Mouse (Mus musculus) layer of hippocampus, postnatal 10 days (tissue): Measurements from ENCODE around the gene Chrd. TPM values are rescaled to one million over a fixed set of nuclear protein-coding genes. Genes with fewer than 3 reads are reported as not detected.

Experiments used
- DNase-seq, 2 experiments: peaks; one replicate each; pipeline ENCODE4 v3.0.0; 2021; ENCODE audit warnings: low spot score in 2 of 2
- total RNA-seq, 2 experiments: library from RNA; stranded (reverse); gene quantifications; 2 replicates each; pipeline ENCODE4 v1.2.3; 2021

The Chrd gene
- total RNA-seq, 2 experiments from 2014 or later, result 25.1 TPM

GRCm38 (mm10) chr16:20731688-20732087, 1.2 kb upstream of the Chrd start:
- DNase-seq, result peak in 1 of 2 experiments; percentile 17

- peak; percentile 50 to 65 for DNase-seq
Measured at GRCm38 (mm10) chr16:20732251-20732924, 539 bp upstream of the Chrd start.

GRCm38 (mm10) chr16:20733731-20734730, 1.1 kb downstream of the Chrd start, which contains the start of gene Thpo:
Thpo (minus strand) TSS chr16:20734511.
- DNase-seq, result no peak

- no peak for DNase-seq
Measured at GRCm38 (mm10) chr16:20735651-20736050, 2.7 kb downstream of the Chrd start.

GRCm38 (mm10) chr16:20736168-20736567, 3.2 kb downstream of the Chrd start:
- DNase-seq, result no peak

DNA sequence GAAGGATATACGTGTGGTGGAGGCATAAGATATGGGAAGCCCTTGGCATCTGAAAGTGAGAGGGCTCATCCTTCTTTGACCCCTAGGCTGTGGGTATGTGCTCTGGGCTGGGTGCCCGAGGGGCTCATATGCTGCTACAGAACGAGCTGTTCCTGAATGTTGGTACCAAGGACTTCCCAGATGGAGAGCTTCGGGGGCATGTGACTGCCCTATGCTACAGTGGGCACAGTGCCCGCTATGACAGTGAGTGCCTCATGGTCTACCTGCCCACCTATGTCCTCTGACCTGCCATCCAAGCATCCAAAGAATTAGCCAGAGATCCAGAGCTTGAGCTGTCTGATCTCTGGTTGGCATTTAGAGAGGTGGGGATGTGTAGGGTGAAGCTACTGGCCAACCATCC, 3.9 kb downstream of the Chrd start:
- no peak for DNase-seq

- DNase-seq, result no peak
Measured at GRCm38 (mm10) chr16:20739845-20740244, 6.9 kb downstream of the Chrd start.

DNA sequence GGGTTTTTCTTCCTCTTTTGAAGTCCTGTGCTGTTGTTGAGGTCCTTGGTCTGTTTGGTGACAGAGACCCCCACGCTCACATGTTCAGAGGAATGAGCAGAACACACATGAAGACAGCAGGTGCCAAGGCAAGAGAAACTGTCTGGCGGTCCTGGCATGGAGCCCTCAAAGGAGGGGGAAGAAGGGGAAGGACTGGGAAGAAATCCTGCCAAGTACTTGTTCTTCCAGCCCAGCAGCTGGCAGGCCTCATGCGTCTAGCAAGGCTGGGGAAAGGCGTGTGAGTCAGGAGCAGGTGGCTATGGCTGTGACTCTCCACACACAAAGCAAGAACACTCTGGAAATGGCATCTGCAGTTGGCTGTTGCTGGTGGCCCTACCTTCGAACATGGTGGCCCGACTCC, 13.7 kb downstream of the Chrd start:
- peak; percentile 66 to 70 for DNase-seq

GRCm38 (mm10) chr16:20750518-20750917, 17.6 kb downstream of the Chrd start:
- DNase-seq, result no peak

GRCm38 (mm10) chr16:20756052-20756451, 23.1 kb downstream of the Chrd start:
- no peak for DNase-seq

GRCm38 (mm10) chr16:20757385-20757784, 24.5 kb downstream of the Chrd start:
- DNase-seq, result no peak

GRCm38 (mm10) chr16:20761681-20762080, 28.8 kb downstream of the Chrd start:
- peak; percentile 58 to 69 for DNase-seq

DNA sequence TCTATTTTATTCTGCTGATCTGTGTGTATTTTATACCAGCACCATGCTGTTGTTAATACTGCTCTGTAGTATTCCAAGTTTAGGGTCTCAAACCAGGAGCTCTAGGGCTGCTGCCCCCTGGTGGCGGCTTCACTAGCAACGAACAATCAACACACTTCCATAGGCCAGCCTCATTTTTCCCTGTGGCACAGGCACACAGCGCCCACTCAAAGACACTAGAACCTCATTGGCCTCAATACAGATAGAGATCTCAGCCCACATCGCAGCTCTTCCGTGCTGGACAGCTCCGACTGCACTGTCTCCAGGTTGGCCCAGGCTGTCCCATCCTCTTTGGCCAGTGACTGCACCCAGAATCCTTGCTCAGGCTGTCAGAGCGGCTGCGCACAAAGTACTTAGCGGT, 32.3 kb downstream of the Chrd start:
- peak in 1 of 2 experiments; percentile 38 for DNase-seq

DNA sequence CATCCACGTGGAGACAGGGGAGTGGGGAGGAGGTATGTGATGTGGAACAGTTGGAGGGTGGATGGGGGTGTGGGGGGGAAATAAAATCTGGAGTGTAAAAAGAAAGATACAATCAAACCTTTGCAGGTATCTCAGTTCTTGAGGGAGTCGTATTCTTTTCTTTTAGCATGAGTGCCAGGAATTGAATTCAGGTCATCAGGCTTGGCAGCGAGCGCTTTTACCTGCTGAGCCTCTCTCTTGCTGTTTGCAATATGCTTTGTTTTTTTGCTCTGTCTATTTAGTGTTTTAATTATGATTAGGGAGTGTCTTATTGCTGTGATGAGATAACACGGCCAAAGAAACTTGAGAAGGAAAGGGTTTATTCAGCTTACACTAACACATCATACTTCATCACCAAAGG, 42.1 kb downstream of the Chrd start:
- no peak for DNase-seq

GRCm38 (mm10) chr16:20779846-20780245, 46.9 kb downstream of the Chrd start:
- peak; percentile 25 to 30 for DNase-seq

GRCm38 (mm10) chr16:20781101-20781630, 48.2 kb downstream of the Chrd start:
- DNase-seq, result no peak

DNA sequence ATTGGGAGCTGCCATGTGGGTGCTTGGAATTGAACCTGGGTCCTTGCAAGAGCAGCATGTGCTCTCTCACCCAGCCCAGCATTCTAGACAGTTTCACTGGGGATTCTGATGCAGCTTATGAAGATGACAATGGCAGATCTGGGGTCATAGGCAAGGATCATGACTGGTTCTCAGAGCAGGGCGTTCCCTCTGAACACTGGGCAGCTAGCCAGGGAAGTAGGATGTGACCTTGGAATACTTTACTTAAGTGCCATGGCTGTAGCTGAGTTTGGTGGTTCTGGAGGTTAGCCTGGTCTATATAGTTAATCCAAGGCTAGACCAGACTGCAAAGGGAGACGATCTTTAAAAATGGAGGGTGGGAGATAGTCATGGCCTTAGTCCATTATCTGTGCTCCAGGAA, 51.0 kb downstream of the Chrd start:
- no peak for DNase-seq

GRCm38 (mm10) chr16:20784754-20785153, 51.8 kb downstream of the Chrd start:
- no peak for DNase-seq

GRCm38 (mm10) chr16:20786556-20786955, 53.6 kb downstream of the Chrd start:
- DNase-seq, result no peak

GRCm38 (mm10) chr16:20791803-20792202, 58.9 kb downstream of the Chrd start:
- no peak for DNase-seq
